Comparison of ENCODE assay signal across 8 mouse cellular contexts in genomic region chr19:46869526-46869925, GRCm38 (mm10).
DNase-seq lines count a peak whose midpoint lies in the region; ATAC-seq and TF ChIP-seq lines count a peak whose summit lies in the region.

No protein-coding gene starts in this region.

- H3K4me1 ChIP-seq in embryonic facial prominence, embryonic 10.5 days: peaks cover 17% of the 10 kb centered on the region
- no peaks in the 10 kb centered on the region for H3K4me1 ChIP-seq in kidney, adult 2 months (ENCODE audit: control insufficient read depth, insufficient read depth, low read length)
- H3K4me1 ChIP-seq in limb, embryonic 13.5 days: peaks cover 8% of the 10 kb centered on the region; the same call in 1 of the 2 replicates
- H3K4me1 ChIP-seq in midbrain, postnatal 0 days (ENCODE audit: insufficient read depth, low read length): no peaks in the 10 kb centered on the region

- peak overlapping the region; percentile 25; the same call in 1 of the 2 replicates for H3K4me2 ChIP-seq in limb, embryonic 13.5 days (replicated peaks)
- no peak overlapping the region for H3K4me2 ChIP-seq in midbrain, postnatal 0 days (ENCODE audit: low read depth, low read length, poor library complexity, severe bottlenecking)

- H3K9ac ChIP-seq in limb, embryonic 13.5 days: no peak overlapping the region
- H3K9ac ChIP-seq in midbrain, postnatal 0 days (replicated peaks; ENCODE audit: low read length, poor library complexity, severe bottlenecking): no peak overlapping the region

- no peaks in the 10 kb centered on the region for H3K27me3 ChIP-seq in embryonic facial prominence, embryonic 10.5 days (replicated peaks; ENCODE audit: low read depth, poor library complexity, severe bottlenecking)
- no peaks in the 10 kb centered on the region for H3K27me3 ChIP-seq in kidney, adult 2 months (replicated peaks; ENCODE audit: control insufficient read depth, insufficient read depth, low read length)
- H3K27me3 ChIP-seq in limb, embryonic 13.5 days: no peaks in the 10 kb centered on the region
- no peaks in the 10 kb centered on the region for H3K27me3 ChIP-seq in midbrain, postnatal 0 days (ENCODE audit: insufficient read depth, low read length)

- no peaks in the 10 kb centered on the region for H3K36me3 ChIP-seq in embryonic facial prominence, embryonic 10.5 days (replicated peaks)
- H3K36me3 ChIP-seq in kidney, adult 2 months (ENCODE audit: control insufficient read depth, insufficient read depth, low read length): no peaks in the 10 kb centered on the region
- no peaks in the 10 kb centered on the region for H3K36me3 ChIP-seq in limb, embryonic 13.5 days
- peaks cover 6% of the 10 kb centered on the region for H3K36me3 ChIP-seq in midbrain, postnatal 0 days (ENCODE audit: insufficient read depth, low read length)

- no peak overlapping the region for H3K4me3 ChIP-seq in embryonic facial prominence, embryonic 10.5 days
- H3K4me3 ChIP-seq in kidney, adult 2 months (ENCODE audit: insufficient read depth, low read depth, low read length): no peak overlapping the region
- H3K4me3 ChIP-seq in limb, embryonic 13.5 days: no peak overlapping the region
- H3K4me3 ChIP-seq in midbrain, postnatal 0 days (ENCODE audit: low read depth, low read length): no peak overlapping the region

- peak; percentile 91 for DNase-seq in 3T3-L1 (ENCODE audit: low read depth, low spot score)
- DNase-seq in adrenal gland, postnatal 14 days: peak; percentile 90
- DNase-seq in embryonic facial prominence, embryonic 10.5 days (ENCODE audit: low spot score): peak; percentile 82
- peak; percentile 81 to 90 for DNase-seq in heart, adult 18-20 months
- DNase-seq in kidney, adult 2 months: peak; percentile 85
- DNase-seq in midbrain, postnatal 0 days (ENCODE audit: low spot score): peak; percentile 83
- DNase-seq in spleen, postnatal 14 days (ENCODE audit: low spot score in 2 of 2): peak; percentile 71 to 79

- peak; percentile 79 for ATAC-seq in limb, embryonic 13.5 days (ENCODE audit: low FRiP score, low read depth)
- peak; percentile 75; the same call in 1 of the 2 replicates for ATAC-seq in midbrain, postnatal 0 days (ENCODE audit: low FRiP score)

- TF ChIP-seq POLR2A in kidney, adult 2 months (IDR thresholded peaks at IDR 0.05; ENCODE audit: low read depth, low read length): no peak

- no peak overlapping the region for H3K27ac ChIP-seq in embryonic facial prominence, embryonic 10.5 days (replicated peaks)
- H3K27ac ChIP-seq in kidney, adult 2 months (ENCODE audit: insufficient read depth, low read depth, low read length): no peak overlapping the region
- no peak overlapping the region for H3K27ac ChIP-seq in limb, embryonic 13.5 days
- no peak overlapping the region for H3K27ac ChIP-seq in midbrain, postnatal 0 days (ENCODE audit: low read depth, low read length)

- peak; percentile 91 for TF ChIP-seq CTCF in kidney, adult 2 months (conservative IDR thresholded peaks at IDR 0.05; ENCODE audit: insufficient read depth, insufficient read length, low read depth, low read length)
- TF ChIP-seq CTCF in midbrain, postnatal 0 days (IDR thresholded peaks at IDR 0.05): peak; percentile 96

- no peaks in the 10 kb centered on the region for H3K9me3 ChIP-seq in embryonic facial prominence, embryonic 10.5 days
- H3K9me3 ChIP-seq in limb, embryonic 13.5 days: no peaks in the 10 kb centered on the region
- H3K9me3 ChIP-seq in midbrain, postnatal 0 days (ENCODE audit: low read length): no peaks in the 10 kb centered on the region

- 12% methylated on average over 6 of the region's 6 CpGs for WGBS in embryonic facial prominence, embryonic 10.5 days
- WGBS in kidney, adult 2 months: 11% methylated on average over 6 of the region's 6 CpGs
- 9% methylated on average over 6 of the region's 6 CpGs for WGBS in limb, embryonic 13.5 days
- WGBS in midbrain, postnatal 0 days: 10% methylated on average over 6 of the region's 6 CpGs
